Mouse (Mus musculus) cortical plate, adult 2 months (tissue): Measurements from ENCODE around the gene Mier1.

Source experiments
- CTCF ChIP-seq: fragments of 200-500 bp; IDR thresholded peaks from 2 replicates; pipeline ENCODE4 v1.5.1; 2011; ENCODE audit warnings: mild to moderate bottlenecking, control low read depth, low read length; ENCODE audit not compliant: insufficient read depth; ENCODE audit errors: extremely low read depth
- POLR2A ChIP-seq: fragments of 200-500 bp; IDR thresholded peaks from 2 replicates; pipeline ENCODE4 v1.6.1; 2011; ENCODE audit warnings: mild to moderate bottlenecking, low read length, control low read depth; ENCODE audit not compliant: insufficient read depth; ENCODE audit errors: extremely low read depth

- TF ChIP-seq POLR2A, result no peak
- TF ChIP-seq CTCF, result no peak
Observed at GRCm38 (mm10) chr4:103136946-103137345, 22.8 kb downstream of the Mier1 start.
